In genomic region chr8:70487993-70488796, GRCm38 (mm10) we compare ENCODE assay signal across 8 mouse cellular contexts. TPM values are rescaled to one million over a fixed set of nuclear protein-coding genes. Genes with fewer than 3 reads are reported as not detected.
DNase-seq lines count a peak whose midpoint lies in the region; ATAC-seq and TF ChIP-seq lines count a peak whose summit lies in the region.

No protein-coding gene starts in this region.

- peak; percentile 47 for DNase-seq in adrenal gland, adult 2 months
- no peak for DNase-seq in adrenal gland, adult 8-10 months
- DNase-seq in G1E (ENCODE audit: low spot score) = no peak
- peak; percentile 70 for DNase-seq in hindbrain, embryonic 10.5 days (ENCODE audit: low spot score)
- peak; percentile 62 for DNase-seq in liver
- DNase-seq in gastrocnemius, postnatal 10 days = no peak

- H3K27me3 ChIP-seq in G1E (ENCODE audit: insufficient read depth, low read length) = peaks cover 97% of the 10 kb centered on the region
- peaks cover 100% of the 10 kb centered on the region for H3K27me3 ChIP-seq in hindbrain, embryonic 10.5 days (ENCODE audit: insufficient read depth, poor library complexity, severe bottlenecking)
- peaks cover 56% of the 10 kb centered on the region for H3K27me3 ChIP-seq in midbrain, embryonic 16.5 days (ENCODE audit: control insufficient read depth, insufficient read depth, low read depth, low read length)

- no peak for TF ChIP-seq CTCF in G1E (IDR thresholded peaks at IDR 0.05; ENCODE audit: low read depth, low read length)

- H3K4me3 ChIP-seq in G1E (ENCODE audit: low read depth, low read length) = peak overlapping the region; percentile 52; the same call in 1 of the 2 replicates
- H3K4me3 ChIP-seq in hindbrain, embryonic 10.5 days = peak overlapping the region; percentile 47
- peak overlapping the region; percentile 67 for H3K4me3 ChIP-seq in midbrain, embryonic 16.5 days (ENCODE audit: low read depth, low read length)

- H3K4me1 ChIP-seq in G1E (ENCODE audit: insufficient read depth, low read depth, low read length) = peaks cover 50% of the 10 kb centered on the region
- peaks cover 75% of the 10 kb centered on the region for H3K4me1 ChIP-seq in hindbrain, embryonic 10.5 days (replicated peaks)
- H3K4me1 ChIP-seq in midbrain, embryonic 16.5 days (ENCODE audit: control insufficient read depth, insufficient read depth, low read length) = peaks cover 34% of the 10 kb centered on the region

- under 1% methylated on average over 55 of the region's 55 CpGs for WGBS in hindbrain, embryonic 10.5 days
- 2% methylated on average over 54 of the region's 55 CpGs for WGBS in midbrain, embryonic 16.5 days

- H3K9me3 ChIP-seq in G1E (replicated peaks) = no peaks in the 10 kb centered on the region
- no peaks in the 10 kb centered on the region for H3K9me3 ChIP-seq in hindbrain, embryonic 10.5 days
- no peaks in the 10 kb centered on the region for H3K9me3 ChIP-seq in midbrain, embryonic 16.5 days (replicated peaks; ENCODE audit: control insufficient read depth, low read length, poor library complexity, severe bottlenecking)

- H3K4me2 ChIP-seq in midbrain, embryonic 16.5 days (ENCODE audit: low read length) = peak overlapping the region; percentile 83

- peak overlapping the region; percentile 71 for H3K27ac ChIP-seq in hindbrain, embryonic 10.5 days
- H3K27ac ChIP-seq in midbrain, embryonic 16.5 days (ENCODE audit: low read length) = no peak overlapping the region

- no peak for ATAC-seq in G1E (ENCODE audit: extremely low read depth, insufficient number of reproducible peaks, low FRiP score, poor library complexity, severe bottlenecking)
- ATAC-seq in midbrain, embryonic 16.5 days = no peak
- no peak for ATAC-seq in erythroid progenitor cell, adult 5-6 weeks (replicated peaks; ENCODE audit: low FRiP score, poor library complexity, severe bottlenecking)

- H3K36me3 ChIP-seq in G1E (replicated peaks) = no peaks in the 10 kb centered on the region
- H3K36me3 ChIP-seq in hindbrain, embryonic 10.5 days = no peaks in the 10 kb centered on the region
- H3K36me3 ChIP-seq in midbrain, embryonic 16.5 days (ENCODE audit: control insufficient read depth, insufficient read depth, low read length) = peaks cover 2% of the 10 kb centered on the region; the same call in 1 of the 2 replicates

- peak overlapping the region; percentile 53 for H3K9ac ChIP-seq in midbrain, embryonic 16.5 days (ENCODE audit: low read depth, low read length)

RNA-seq across cellular contexts. Expression of gene Tmem59l, which starts 1.0 kb away (rescaled TPM):
- 10 to 100 TPM; 16.8 to 24.3 TPM for total RNA-seq in adrenal gland, adult 2 months (2021)
- polyA plus RNA-seq in adrenal gland, adult 2 months (2012; rRNA removed) = 42.9 and 55.8 TPM in 2 replicates
- 10 to 100 TPM; 27.2 to 44.6 (median 31.0) TPM for total RNA-seq in adrenal gland, adult 8-10 months (2022)
- total RNA-seq in G1E (2014; fragmentation: Nextera tagmentation) (not detected in 2 replicates), G1E (2017) (0.12 TPM in 1 of 2 replicates, not detected in the other)
- 0.03 TPM in 1 of 2 replicates, not detected in the other for polyA plus RNA-seq in G1E (2012)
- 11.1 and 11.5 TPM in 2 replicates for polyA plus RNA-seq in hindbrain, embryonic 10.5 days (2016; fragmentation: Nextera tagmentation; extraction: Ambion mirVana)
- polyA plus RNA-seq in midbrain, embryonic 16.5 days (2015; fragmentation: Nextera tagmentation; extraction: Ambion mirVana) = 121 and 151 TPM in 2 replicates
- total RNA-seq in erythroid progenitor cell, adult 5-6 weeks (2015; ENCODE audit: low replicate concordance) = 3.2 TPM in 1 of 2 replicates, not detected in the other
- not detected in 2 replicates for total RNA-seq in erythroid progenitor cell, adult 5-6 weeks (2017; ENCODE audit: low replicate concordance)
- total RNA-seq in gastrocnemius, postnatal 10 days (2021) = under 1 TPM; 0.18 to 0.26 TPM

RNA-seq across cellular contexts. Expression of gene Crlf1, which starts 4.8 kb away (rescaled TPM):
- total RNA-seq in adrenal gland, adult 2 months (2021) = 1 to 10 TPM in 1 of 2 experiments, under 1 TPM in 1; 0.58 to 1.4 TPM
- polyA plus RNA-seq in adrenal gland, adult 2 months (2012; rRNA removed) = 0.58 and 1.2 TPM in 2 replicates
- 1 to 10 TPM in 1 of 4 experiments, under 1 TPM in 2, not detected in 1; 0.51 to 1.5 (median 0.59) TPM for total RNA-seq in adrenal gland, adult 8-10 months (2022)
- total RNA-seq in G1E (2014; fragmentation: Nextera tagmentation) (not detected in 2 replicates), G1E (2017) (not detected in 2 replicates)
- polyA plus RNA-seq in G1E (2012) = not detected in 2 replicates
- 4.5 and 10.3 TPM in 2 replicates for polyA plus RNA-seq in hindbrain, embryonic 10.5 days (2016; fragmentation: Nextera tagmentation; extraction: Ambion mirVana)
- polyA plus RNA-seq in midbrain, embryonic 16.5 days (2015; fragmentation: Nextera tagmentation; extraction: Ambion mirVana) = 3.6 and 6.3 TPM in 2 replicates
- not detected in 2 replicates for total RNA-seq in erythroid progenitor cell, adult 5-6 weeks (2015; ENCODE audit: low replicate concordance)
- total RNA-seq in erythroid progenitor cell, adult 5-6 weeks (2017; ENCODE audit: low replicate concordance) = 1.4 TPM in 1 of 2 replicates, not detected in the other
- total RNA-seq in gastrocnemius, postnatal 10 days (2021) = 1 to 10 TPM; 2.8 to 3.4 TPM

RNA-seq across cellular contexts. Expression of gene Klhl26, which starts 11.4 kb away (rescaled TPM):
- 10 to 100 TPM; 21.7 to 25.8 TPM for total RNA-seq in adrenal gland, adult 2 months (2021)
- 119 and 121 TPM in 2 replicates for polyA plus RNA-seq in adrenal gland, adult 2 months (2012; rRNA removed)
- total RNA-seq in adrenal gland, adult 8-10 months (2022) = 10 to 100 TPM; 27.3 to 35.8 (median 30.6) TPM
- total RNA-seq in G1E (2014; fragmentation: Nextera tagmentation) (23.6 and 23.8 TPM in 2 replicates), G1E (2017) (11.6 and 13.9 TPM in 2 replicates)
- polyA plus RNA-seq in G1E (2012) = 10.8 and 12.8 TPM in 2 replicates
- 18.5 and 19.1 TPM in 2 replicates for polyA plus RNA-seq in hindbrain, embryonic 10.5 days (2016; fragmentation: Nextera tagmentation; extraction: Ambion mirVana)
- polyA plus RNA-seq in midbrain, embryonic 16.5 days (2015; fragmentation: Nextera tagmentation; extraction: Ambion mirVana) = 31.0 and 32.4 TPM in 2 replicates
- total RNA-seq in erythroid progenitor cell, adult 5-6 weeks (2015; ENCODE audit: low replicate concordance) = 5.0 and 10.1 TPM in 2 replicates
- total RNA-seq in erythroid progenitor cell, adult 5-6 weeks (2017; ENCODE audit: low replicate concordance) = 4.0 and 5.1 TPM in 2 replicates
- total RNA-seq in gastrocnemius, postnatal 10 days (2021) = 1 to 10 TPM; 6.3 to 7.4 TPM

RNA-seq across cellular contexts. Expression of gene Rex1bd, which starts 18.4 kb away (rescaled TPM):
- 100 to 1,000 TPM; 148 to 164 TPM for total RNA-seq in adrenal gland, adult 2 months (2021)
- 327 and 373 TPM in 2 replicates for polyA plus RNA-seq in adrenal gland, adult 2 months (2012; rRNA removed)
- 100 to 1,000 TPM; 126 to 165 (median 148) TPM for total RNA-seq in adrenal gland, adult 8-10 months (2022)
- total RNA-seq in G1E (2014; fragmentation: Nextera tagmentation) (43.6 and 44.2 TPM in 2 replicates), G1E (2017) (86.9 and 94.9 TPM in 2 replicates)
- 187 and 223 TPM in 2 replicates for polyA plus RNA-seq in G1E (2012)
- 131 and 148 TPM in 2 replicates for polyA plus RNA-seq in hindbrain, embryonic 10.5 days (2016; fragmentation: Nextera tagmentation; extraction: Ambion mirVana)
- polyA plus RNA-seq in midbrain, embryonic 16.5 days (2015; fragmentation: Nextera tagmentation; extraction: Ambion mirVana) = 163 and 185 TPM in 2 replicates
- 22.3 TPM in 1 of 2 replicates, not detected in the other for total RNA-seq in erythroid progenitor cell, adult 5-6 weeks (2015; ENCODE audit: low replicate concordance)
- 17.8 and 19.6 TPM in 2 replicates for total RNA-seq in erythroid progenitor cell, adult 5-6 weeks (2017; ENCODE audit: low replicate concordance)
- 100 to 1,000 TPM; 120 to 129 TPM for total RNA-seq in gastrocnemius, postnatal 10 days (2021)

RNA-seq across cellular contexts. Expression of gene Uba52, which starts 22.4 kb away (rescaled TPM):
- 1,000 to 10,000 TPM; 1,627 to 1,685 TPM for total RNA-seq in adrenal gland, adult 2 months (2021)
- polyA plus RNA-seq in adrenal gland, adult 2 months (2012; rRNA removed) = 619 and 1,322 TPM in 2 replicates
- total RNA-seq in adrenal gland, adult 8-10 months (2022) = 1,000 to 10,000 TPM; 1,217 to 1,378 (median 1,304) TPM
- 4,646 and 5,141 TPM in 2 replicates for total RNA-seq in G1E (2014; fragmentation: Nextera tagmentation)
- 3,490 and 3,572 TPM in 2 replicates for total RNA-seq in G1E (2017)
- 592 and 1,322 TPM in 2 replicates for polyA plus RNA-seq in G1E (2012)
- 914 and 933 TPM in 2 replicates for polyA plus RNA-seq in hindbrain, embryonic 10.5 days (2016; fragmentation: Nextera tagmentation; extraction: Ambion mirVana)
- 584 and 621 TPM in 2 replicates for polyA plus RNA-seq in midbrain, embryonic 16.5 days (2015; fragmentation: Nextera tagmentation; extraction: Ambion mirVana)
- 1,194 and 1,251 TPM in 2 replicates for total RNA-seq in erythroid progenitor cell, adult 5-6 weeks (2015; ENCODE audit: low replicate concordance)
- total RNA-seq in erythroid progenitor cell, adult 5-6 weeks (2017; ENCODE audit: low replicate concordance) = 418 and 1,480 TPM in 2 replicates
- total RNA-seq in gastrocnemius, postnatal 10 days (2021) = 1,000 to 10,000 TPM; 1,232 to 1,261 TPM

Comparison
In these comparisons a context has a peak if more than half of its experiments do, and no peak if none do; other contexts are left out.
1. DNase-seq: peak in adrenal gland, adult 2 months (single experiment), hindbrain, embryonic 10.5 days (single experiment) and liver (single experiment); none in adrenal gland, adult 8-10 months (single experiment), G1E (single experiment) and gastrocnemius, postnatal 10 days (single experiment).
2. RNA of gene Tmem59l, which starts 1.0 kb away (total RNA-seq): 27.2 to 44.6 TPM in adrenal gland, adult 8-10 months and 16.8 to 24.3 TPM in adrenal gland, adult 2 months; 0.18 to 0.26 TPM in gastrocnemius, postnatal 10 days, 0.12 TPM in G1E and 3.2 TPM in erythroid progenitor cell, adult 5-6 weeks; every median in the first group is over 4 times any median in the second.
3. Peak in every context shown above with its lines, with median percentiles within 50 percentile points of each other: H3K4me3 ChIP-seq.